ENCODE assay signal across 20 mouse cellular contexts in genomic region chr8:89134581-89135484, GRCm38 (mm10).
DNase-seq lines count a peak whose midpoint lies in the region; ATAC-seq lines count a peak whose summit lies in the region.
"Had no signal": no experiment of that assay in that cellular context is flagged by ENCODE, and none has a peak within 500 bp of the region (broad histone marks: within the 10 kb centered on the region; RNA-seq: fewer than 3 reads in every experiment).

No protein-coding gene starts in this region.

- no peaks in the 10 kb centered on the region for H3K36me3 ChIP-seq in hindbrain, embryonic 16.5 days (ENCODE audit: control insufficient read depth, insufficient read depth, low read length)
- no peaks in the 10 kb centered on the region for H3K36me3 ChIP-seq in hindbrain, embryonic 14.5 days (replicated peaks; ENCODE audit: control insufficient read depth, insufficient read depth)
- no peaks in the 10 kb centered on the region for H3K36me3 ChIP-seq in embryonic facial prominence, embryonic 15.5 days
- H3K36me3 ChIP-seq in neural tube, embryonic 15.5 days, result no peaks in the 10 kb centered on the region
- H3K36me3 ChIP-seq: liver, embryonic 13.5 days; lung, embryonic 15.5 days; midbrain, embryonic 13.5 days had no signal

- DNase-seq in hindbrain, embryonic 14.5 days (ENCODE audit: low spot score), result no peak
- peak; percentile 37 to 43 for DNase-seq in right cerebral cortex, postnatal 10 days (ENCODE audit: low spot score in 2 of 2)
- no peak for DNase-seq in right cerebral cortex, postnatal 25 days
- no peak for DNase-seq in adrenal gland, postnatal 14 days
- no peak for DNase-seq in urinary bladder, postnatal 25 days (ENCODE audit: low spot score)
- DNase-seq: adrenal gland, adult 2 months; cerebellum, adult 11-12 months; gastrocnemius, postnatal 14 days; heart, postnatal 14 days; kidney, postnatal 10 days; layer of hippocampus, postnatal 36 days; liver, embryonic 13.5 days had no signal

- H3K4me1 ChIP-seq in hindbrain, embryonic 16.5 days (ENCODE audit: control insufficient read depth, insufficient read depth, low read depth, low read length), result no peaks in the 10 kb centered on the region; the same call in 1 of the 2 replicates
- H3K4me1 ChIP-seq in hindbrain, embryonic 14.5 days (replicated peaks; ENCODE audit: control insufficient read depth, insufficient read depth, low read length), result 0 out of 2 replicates have a peak, but pooled peaks cover 6% of the 10 kb centered on the region
- H3K4me1 ChIP-seq in embryonic facial prominence, embryonic 15.5 days, result no peaks in the 10 kb centered on the region
- peaks cover 16% of the 10 kb centered on the region for H3K4me1 ChIP-seq in neural tube, embryonic 15.5 days

- 68% methylated on average over 19 of the region's 19 CpGs for WGBS in hindbrain, embryonic 16.5 days
- WGBS in hindbrain, embryonic 14.5 days, result 73% methylated on average over 19 of the region's 19 CpGs
- WGBS in embryonic facial prominence, embryonic 15.5 days, result 67% methylated on average over 19 of the region's 19 CpGs
- WGBS in neural tube, embryonic 15.5 days, result 66% methylated on average over 19 of the region's 19 CpGs

- H3K9me3 ChIP-seq in hindbrain, embryonic 16.5 days (ENCODE audit: control insufficient read depth, low read length), result no peaks in the 10 kb centered on the region
- H3K9me3 ChIP-seq in hindbrain, embryonic 14.5 days (ENCODE audit: control insufficient read depth, low read length), result no peaks in the 10 kb centered on the region
- no peaks in the 10 kb centered on the region for H3K9me3 ChIP-seq in embryonic facial prominence, embryonic 15.5 days (replicated peaks)
- H3K9me3 ChIP-seq in neural tube, embryonic 15.5 days (replicated peaks), result no peaks in the 10 kb centered on the region
- H3K9me3 ChIP-seq: liver, embryonic 13.5 days; lung, embryonic 15.5 days; midbrain, embryonic 13.5 days had no signal

- no peak for ATAC-seq in hindbrain, embryonic 16.5 days
- ATAC-seq in hindbrain, embryonic 14.5 days (ENCODE audit: low FRiP score), result no peak
- ATAC-seq in embryonic facial prominence, embryonic 15.5 days (ENCODE audit: insufficient number of reproducible peaks, low FRiP score, low TSS enrichment, low read depth), result peak; percentile 51
- no peak for ATAC-seq in neural tube, embryonic 15.5 days (ENCODE audit: low FRiP score)
- ATAC-seq: CD4-positive, CD25-positive, alpha-beta regulatory T cell, adult 4 months; hindbrain, postnatal 0 days; midbrain, embryonic 13.5 days had no signal

- no peak overlapping the region for H3K9ac ChIP-seq in hindbrain, embryonic 16.5 days (ENCODE audit: low read depth, low read length)
- H3K9ac ChIP-seq in hindbrain, embryonic 14.5 days, result no peak overlapping the region
- H3K9ac ChIP-seq in embryonic facial prominence, embryonic 15.5 days, result no peak overlapping the region
- no peak overlapping the region for H3K9ac ChIP-seq in neural tube, embryonic 15.5 days (replicated peaks)
- H3K9ac ChIP-seq: liver, embryonic 13.5 days; lung, embryonic 15.5 days; midbrain, embryonic 13.5 days had no signal

- H3K27me3 ChIP-seq in hindbrain, embryonic 16.5 days (replicated peaks; ENCODE audit: control insufficient read depth, insufficient read depth, low read length), result no peaks in the 10 kb centered on the region
- no peaks in the 10 kb centered on the region for H3K27me3 ChIP-seq in hindbrain, embryonic 14.5 days (ENCODE audit: control insufficient read depth, insufficient read depth, low read length)
- no peaks in the 10 kb centered on the region for H3K27me3 ChIP-seq in embryonic facial prominence, embryonic 15.5 days
- no peaks in the 10 kb centered on the region for H3K27me3 ChIP-seq in neural tube, embryonic 15.5 days (replicated peaks)
- H3K27me3 ChIP-seq: liver, embryonic 13.5 days; midbrain, embryonic 13.5 days had no signal

- H3K4me3 ChIP-seq in hindbrain, embryonic 16.5 days (ENCODE audit: low read length), result no peak overlapping the region
- H3K4me3 ChIP-seq in hindbrain, embryonic 14.5 days (replicated peaks; ENCODE audit: low read length), result no peak overlapping the region
- no peak overlapping the region for H3K4me3 ChIP-seq in embryonic facial prominence, embryonic 15.5 days (replicated peaks)
- H3K4me3 ChIP-seq in neural tube, embryonic 15.5 days (replicated peaks), result no peak overlapping the region
- H3K4me3 ChIP-seq: liver, embryonic 13.5 days; lung, embryonic 15.5 days; midbrain, embryonic 13.5 days; myocyte had no signal

- H3K4me2 ChIP-seq in hindbrain, embryonic 16.5 days (ENCODE audit: low read length), result no peak overlapping the region
- no peak overlapping the region for H3K4me2 ChIP-seq in hindbrain, embryonic 14.5 days (replicated peaks)
- no peak overlapping the region for H3K4me2 ChIP-seq in embryonic facial prominence, embryonic 15.5 days (replicated peaks)
- 0 out of 2 replicates have a peak overlapping the region, but pooled peaks have one; percentile 23 for H3K4me2 ChIP-seq in neural tube, embryonic 15.5 days
- H3K4me2 ChIP-seq: liver, embryonic 13.5 days; lung, embryonic 15.5 days; midbrain, embryonic 13.5 days had no signal

- peak overlapping the region; percentile 32; the same call in 1 of the 2 replicates for H3K27ac ChIP-seq in hindbrain, embryonic 16.5 days (ENCODE audit: low read depth, low read length)
- H3K27ac ChIP-seq in hindbrain, embryonic 14.5 days, result no peak overlapping the region
- no peak overlapping the region for H3K27ac ChIP-seq in embryonic facial prominence, embryonic 15.5 days (replicated peaks)
- no peak overlapping the region for H3K27ac ChIP-seq in neural tube, embryonic 15.5 days (replicated peaks)
- H3K27ac ChIP-seq: hindbrain, postnatal 0 days; liver, embryonic 13.5 days; lung, embryonic 15.5 days; midbrain, embryonic 13.5 days had no signal

Comparison
In these comparisons a context has a peak if more than half of its experiments do, and no peak if none do; other contexts are left out.
1. DNase-seq: peak in right cerebral cortex, postnatal 10 days (2 of 2); none in hindbrain, embryonic 14.5 days (single experiment), right cerebral cortex, postnatal 25 days (single experiment), adrenal gland, postnatal 14 days (single experiment) and urinary bladder, postnatal 25 days (single experiment).